Mouse (Mus musculus) spleen, postnatal 36 days (tissue): Measurements from ENCODE around the gene Wnk1.
"Not testable (repeated sequence)": the region's sequence is repeated elsewhere in the genome, so short reads cannot be mapped to it uniquely, and the experiment has no call there.

Experiments
- DNase-seq, 2 experiments: peaks; one replicate each; pipeline ENCODE4 v3.0.0; 2022; ENCODE audit warnings: low spot score in 2 of 2, mixed read lengths in 1 of 2

Wnk1 gene

GRCm38 (mm10) chr6:120038366-120039255 lies at the start of gene Wnk1:
Gene Wnk1, minus strand, starts transcription at chr6:120038672.
- peak; percentile 98 to 99 for DNase-seq

GRCm38 (mm10) chr6:120087041-120087440 lies 48.6 kb upstream of the Wnk1 start:
- not testable (repeated sequence) for DNase-seq

- DNase-seq, result no peak
Measured at GRCm38 (mm10) chr6:120085832-120086231, 47.4 kb upstream of the Wnk1 start.

GRCm38 (mm10) chr6:120084983-120085382 lies 46.5 kb upstream of the Wnk1 start:
- DNase-seq, result no peak

- no peak for DNase-seq
Measured at GRCm38 (mm10) chr6:120083442-120083841, 45.0 kb upstream of the Wnk1 start.

- DNase-seq, result peak; percentile 64 to 75
Measured at GRCm38 (mm10) chr6:120082951-120083411, 44.5 kb upstream of the Wnk1 start.

GRCm38 (mm10) chr6:120082251-120082950 lies 43.9 kb upstream of the Wnk1 start:
- no peak for DNase-seq

- DNase-seq, result no peak
Measured at GRCm38 (mm10) chr6:120081516-120081915, 43.0 kb upstream of the Wnk1 start.

GRCm38 (mm10) chr6:120079547-120079946 lies 41.1 kb upstream of the Wnk1 start:
- DNase-seq, result no peak

- peak in 1 of 2 experiments; percentile 32 for DNase-seq
Measured at GRCm38 (mm10) chr6:120076619-120077450, 38.4 kb upstream of the Wnk1 start.

GRCm38 (mm10) chr6:120072630-120073029 lies 34.2 kb upstream of the Wnk1 start:
- DNase-seq, result no peak

GRCm38 (mm10) chr6:120069546-120069945 lies 31.1 kb upstream of the Wnk1 start:
- DNase-seq, result no peak

GRCm38 (mm10) chr6:120065552-120066177 lies 27.2 kb upstream of the Wnk1 start:
- DNase-seq, result peak in 1 of 2 experiments; percentile 6

- no peak for DNase-seq
Measured at GRCm38 (mm10) chr6:120064627-120065026, 26.2 kb upstream of the Wnk1 start.

- DNase-seq, result no peak
Measured at GRCm38 (mm10) chr6:120062934-120063333, 24.5 kb upstream of the Wnk1 start.

GRCm38 (mm10) chr6:120055666-120056540 lies 17.4 kb upstream of the Wnk1 start:
- DNase-seq, result peak; percentile 53 to 64

- DNase-seq, result no peak
Measured at GRCm38 (mm10) chr6:120054412-120054811, 15.9 kb upstream of the Wnk1 start.

- no peak for DNase-seq
Measured at GRCm38 (mm10) chr6:120047705-120048292, 9.3 kb upstream of the Wnk1 start.

GRCm38 (mm10) chr6:120045406-120045805 lies 6.9 kb upstream of the Wnk1 start:
- DNase-seq, result no peak
